Mouse (Mus musculus) embryonic facial prominence, embryonic 10.5 days (tissue): ENCODE results near the gene Fktn. TPM values are rescaled to one million over a fixed set of nuclear protein-coding genes. Genes with fewer than 3 reads are reported as not detected.

Source experiments
- DNase-seq: peaks from one replicate; pipeline ENCODE4 v3.0.0-alpha.2; 2017; ENCODE audit warnings: low spot score
- H3K27ac ChIP-seq: fragments of 300-500 bp; sonication (generic); replicated peaks from 2 replicates; pipeline ENCODE4 v1.5.1; 2016; ENCODE audit warnings: mild to moderate bottlenecking
- H3K27me3 ChIP-seq: fragments of 300-500 bp; sonication (generic); replicated peaks from 2 replicates; pipeline ENCODE4 v1.6.1; 2016; ENCODE audit warnings: low read depth, mild to moderate bottlenecking; ENCODE audit not compliant: poor library complexity, severe bottlenecking
- H3K36me3 ChIP-seq: fragments of 300-500 bp; sonication (generic); replicated peaks from 2 replicates; pipeline ENCODE4 v1.6.1; 2016; ENCODE audit warnings: mild to moderate bottlenecking, moderate library complexity
- H3K4me1 ChIP-seq: fragments of 300-500 bp; sonication (generic); 2 replicates; pipeline ENCODE4 v1.6.1; 2016
- H3K4me3 ChIP-seq: fragments of 300-500 bp; sonication (generic); 2 replicates; pipeline ENCODE4 v1.5.1; 2016; ENCODE audit warnings: mild to moderate bottlenecking, moderate library complexity
- H3K9me3 ChIP-seq: fragments of 300-500 bp; sonication (generic); 2 replicates; pipeline ENCODE4 v1.6.1; 2016; ENCODE audit warnings: mild to moderate bottlenecking
- WGBS: fragments of 180-500 bp; shearing (Covaris S2); methylation state at CpG from one replicate; pipeline ENCODE4 v1.1.7; 2016; 5-methylcytosine and 5-hydroxymethylcytosine counted together
- polyA plus RNA-seq: library from polyadenylated mRNA; unstranded; fragments of >200 nt; fragmentation: Nextera tagmentation; extraction: Ambion mirVana; gene quantifications from 2 replicates; pipeline ENCODE4 v1.2.1, GENCODE M21; 2016

The Fktn gene
- polyA plus RNA-seq, 1 experiment from 2014 or later: 18.6 TPM

GRCm38 (mm10) chr4:53728121-53728520 is 14.3 kb downstream of the Fktn start:
- WGBS: 92% methylated on average over 1 of the region's 1 CpGs
- Histone ChIP-seq H3K4me3 (no peak overlapping the region), H3K27me3 (no peaks in the 10 kb centered on the region), H3K4me1 (no peaks in the 10 kb centered on the region), H3K27ac (no peak overlapping the region), H3K36me3 (peaks cover 79% of the 10 kb centered on the region), H3K9me3 (no peaks in the 10 kb centered on the region)
- no peak for DNase-seq

- H3K27me3 ChIP-seq: no peaks in the 10 kb centered on the region
- H3K9me3 ChIP-seq: no peaks in the 10 kb centered on the region
- H3K4me1 ChIP-seq: no peaks in the 10 kb centered on the region
- H3K36me3 ChIP-seq: peaks cover 74% of the 10 kb centered on the region
- DNase-seq: no peak
- no peak overlapping the region for H3K4me3 ChIP-seq
- no peak overlapping the region for H3K27ac ChIP-seq
- WGBS: 49% methylated on average over 6 of the region's 6 CpGs
These were observed 25.3 kb downstream of the Fktn start for GRCm38 (mm10) chr4:53738956-53739616.

GRCm38 (mm10) chr4:53749831-53750230 is 36.0 kb downstream of the Fktn start:
- peaks cover 43% of the 10 kb centered on the region for H3K36me3 ChIP-seq
- no peaks in the 10 kb centered on the region for H3K4me1 ChIP-seq
- no peak overlapping the region for H3K27ac ChIP-seq
- no peaks in the 10 kb centered on the region for H3K9me3 ChIP-seq
- no peak overlapping the region for H3K4me3 ChIP-seq
- no peaks in the 10 kb centered on the region for H3K27me3 ChIP-seq
- no peak for DNase-seq

GRCm38 (mm10) chr4:53750391-53751120 is 36.8 kb downstream of the Fktn start:
- DNase-seq: no peak
- peaks cover 46% of the 10 kb centered on the region for H3K36me3 ChIP-seq
- H3K27me3 ChIP-seq: no peaks in the 10 kb centered on the region

GRCm38 (mm10) chr4:53757030-53757429 is 43.2 kb downstream of the Fktn start:
- Histone ChIP-seq H3K4me3 (no peak overlapping the region), H3K27ac (no peak overlapping the region), H3K36me3 (peaks cover 42% of the 10 kb centered on the region), H3K9me3 (no peaks in the 10 kb centered on the region), H3K4me1 (0 out of 2 replicates have a peak, but pooled peaks cover 2% of the 10 kb centered on the region), H3K27me3 (no peaks in the 10 kb centered on the region)
- no peak for DNase-seq

More at GRCm38 (mm10) chr4:53750391-53751120, 36.8 kb downstream of the Fktn start:
- 81% methylated on average over 16 of the region's 16 CpGs for WGBS
- H3K4me3 ChIP-seq: no peak overlapping the region
- H3K27ac ChIP-seq: no peak overlapping the region
- H3K9me3 ChIP-seq: no peaks in the 10 kb centered on the region
- no peaks in the 10 kb centered on the region for H3K4me1 ChIP-seq

GRCm38 (mm10) chr4:53758764-53759163 is 45.0 kb downstream of the Fktn start:
- Histone ChIP-seq H3K36me3 (peaks cover 53% of the 10 kb centered on the region), H3K27me3 (no peaks in the 10 kb centered on the region), H3K27ac (no peak overlapping the region), H3K4me1 (0 out of 2 replicates have a peak, but pooled peaks cover 2% of the 10 kb centered on the region), H3K9me3 (no peaks in the 10 kb centered on the region), H3K4me3 (no peak overlapping the region)
- 81% methylated on average over 4 of the region's 4 CpGs for WGBS
- no peak for DNase-seq

GRCm38 (mm10) chr4:53759678-53760077 is 45.9 kb downstream of the Fktn start:
- H3K27me3 ChIP-seq: no peaks in the 10 kb centered on the region
- H3K4me1 ChIP-seq: 0 out of 2 replicates have a peak, but pooled peaks cover 2% of the 10 kb centered on the region
- no peak overlapping the region for H3K4me3 ChIP-seq
- DNase-seq: no peak
- 95% methylated on average over 3 of the region's 3 CpGs for WGBS
- H3K36me3 ChIP-seq: peaks cover 58% of the 10 kb centered on the region
- H3K27ac ChIP-seq: no peak overlapping the region
- no peaks in the 10 kb centered on the region for H3K9me3 ChIP-seq

GRCm38 (mm10) chr4:53762501-53762900 is 48.7 kb downstream of the Fktn start:
- 47% methylated on average over 3 of the region's 3 CpGs for WGBS
- H3K36me3 ChIP-seq: peaks cover 55% of the 10 kb centered on the region

GRCm38 (mm10) chr4:53770958-53771735 is 57.3 kb downstream of the Fktn start:
- no peak overlapping the region for H3K27ac ChIP-seq
- H3K4me1 ChIP-seq: peaks cover 11% of the 10 kb centered on the region
- no peaks in the 10 kb centered on the region for H3K9me3 ChIP-seq
- DNase-seq: no peak
- H3K27me3 ChIP-seq: peaks cover 32% of the 10 kb centered on the region
- 16% methylated on average over 6 of the region's 6 CpGs for WGBS
- H3K36me3 ChIP-seq: peaks cover 10% of the 10 kb centered on the region; the same call in 1 of the 2 replicates
- no peak overlapping the region for H3K4me3 ChIP-seq

More at GRCm38 (mm10) chr4:53762501-53762900, 48.7 kb downstream of the Fktn start:
- Histone ChIP-seq H3K4me1 (0 out of 2 replicates have a peak, but pooled peaks cover 2% of the 10 kb centered on the region), H3K27ac (no peak overlapping the region), H3K27me3 (no peaks in the 10 kb centered on the region), H3K9me3 (no peaks in the 10 kb centered on the region), H3K4me3 (no peak overlapping the region)
- no peak for DNase-seq

- no peaks in the 10 kb centered on the region for H3K9me3 ChIP-seq
- DNase-seq: no peak
- H3K27me3 ChIP-seq: peaks cover 40% of the 10 kb centered on the region
- H3K36me3 ChIP-seq: peaks cover 9% of the 10 kb centered on the region; the same call in 1 of the 2 replicates
- WGBS: 69% methylated on average over 5 of the region's 5 CpGs
- H3K4me1 ChIP-seq: peaks cover 11% of the 10 kb centered on the region
- H3K27ac ChIP-seq: no peak overlapping the region
- no peak overlapping the region for H3K4me3 ChIP-seq
These were observed 58.2 kb downstream of the Fktn start for GRCm38 (mm10) chr4:53772004-53772403.

- Histone ChIP-seq H3K4me1 (peaks cover 16% of the 10 kb centered on the region), H3K27me3 (peaks cover 60% of the 10 kb centered on the region), H3K36me3 (no peaks in the 10 kb centered on the region), H3K4me3 (no peak overlapping the region), H3K27ac (no peak overlapping the region), H3K9me3 (no peaks in the 10 kb centered on the region)
- WGBS: 51% methylated on average over 6 of the region's 6 CpGs
- DNase-seq: no peak
These were observed 60.1 kb downstream of the Fktn start for GRCm38 (mm10) chr4:53773911-53774310.

GRCm38 (mm10) chr4:53781396-53781795 is 67.6 kb downstream of the Fktn start:
- no peak overlapping the region for H3K27ac ChIP-seq
- no peak for DNase-seq
- H3K4me1 ChIP-seq: peaks cover 30% of the 10 kb centered on the region
- no peaks in the 10 kb centered on the region for H3K36me3 ChIP-seq
- WGBS: 54% methylated on average over 4 of the region's 4 CpGs
- no peaks in the 10 kb centered on the region for H3K9me3 ChIP-seq
- no peak overlapping the region for H3K4me3 ChIP-seq
- H3K27me3 ChIP-seq: peaks cover 81% of the 10 kb centered on the region
